ENCODE assay signal across 9 mouse cellular contexts in the genomic region with DNA sequence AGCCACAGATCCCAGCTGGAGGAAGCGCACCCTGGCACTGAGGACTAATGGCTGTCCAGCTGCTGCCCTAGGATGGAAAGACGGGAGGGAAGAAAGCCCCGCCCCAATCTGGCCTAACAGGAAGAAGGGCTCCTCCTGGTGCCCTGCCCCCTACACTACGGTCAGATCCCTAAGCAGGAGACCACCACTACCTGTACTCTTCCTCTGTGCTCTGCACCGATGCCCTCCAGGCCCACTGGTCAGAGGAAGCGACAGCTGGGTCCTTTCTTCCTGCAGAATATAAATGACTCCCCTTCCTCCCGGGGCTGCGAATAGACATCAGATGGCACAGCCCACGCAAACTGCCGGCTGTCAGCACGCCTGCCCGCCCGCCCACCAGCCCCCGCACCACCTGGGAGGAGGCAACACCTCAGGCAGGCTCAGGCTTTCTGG. TPM values are rescaled to one million over a fixed set of nuclear protein-coding genes. Genes with fewer than 3 reads are reported as not detected.
DNase-seq lines count a peak whose midpoint lies in the region; ATAC-seq and TF ChIP-seq lines count a peak whose summit lies in the region.
"Had no signal": no experiment of that assay in that cellular context is flagged by ENCODE, and none has a peak within 500 bp of the region (broad histone marks: within the 10 kb centered on the region; RNA-seq: fewer than 3 reads in every experiment).

No protein-coding gene starts in this region.

- DNase-seq in gastrocnemius, postnatal 14 days = peak; percentile 69
- DNase-seq in gastrocnemius, adult 18-20 months (ENCODE audit: low spot score) = no peak
- peak; percentile 79 for DNase-seq in layer of hippocampus, postnatal 36 days
- peak; percentile 65 for DNase-seq in lung, postnatal 36 days
- peak; percentile 60 for DNase-seq in right cerebral cortex, postnatal 4 days
- no peak for DNase-seq in c-Kit-positive CD71-positive TER-119-positive erythroid progenitor cells, embryonic 14.5 days (ENCODE audit: low spot score)

- H3K27me3 ChIP-seq in heart, embryonic 14.5 days (ENCODE audit: control insufficient read depth, insufficient read depth, low read length) = no peaks in the 10 kb centered on the region

- H3K36me3 ChIP-seq in heart, embryonic 14.5 days (ENCODE audit: control insufficient read depth, insufficient read depth, low read length) = peaks cover 16% of the 10 kb centered on the region; the same call in 1 of the 2 replicates

- peak overlapping the region; percentile 26; the same call in 1 of the 2 replicates for H3K9ac ChIP-seq in heart, embryonic 14.5 days (ENCODE audit: low read length)

- WGBS in heart, embryonic 14.5 days = 21% methylated on average over 14 of the region's 14 CpGs

- TF ChIP-seq POLR2A in cortical plate, adult 2 months (IDR thresholded peaks at IDR 0.05; ENCODE audit: extremely low read depth, insufficient read depth, low read length) = no peak; the same call in 1 of the 2 replicates

- peak overlapping the region; percentile 18 for H3K4me3 ChIP-seq in cortical plate, adult 2 months (ENCODE audit: insufficient read depth, low read length)
- no peak overlapping the region for H3K4me3 ChIP-seq in heart, embryonic 14.5 days (ENCODE audit: control insufficient read depth in 1 of 2, insufficient read depth in 1 of 2, low read depth in 1 of 2, low read length in 2 of 2)

- no peaks in the 10 kb centered on the region for H3K9me3 ChIP-seq in heart, embryonic 14.5 days (ENCODE audit: control insufficient read depth, low read length)

- H3K4me1 ChIP-seq in cortical plate, adult 2 months (ENCODE audit: control insufficient read depth, insufficient read depth, low read length) = peaks cover 13% of the 10 kb centered on the region
- H3K4me1 ChIP-seq in heart, embryonic 14.5 days (ENCODE audit: control insufficient read depth in 2 of 2, insufficient read depth in 2 of 2, low read length in 2 of 2) = peaks cover 24 to 41% of the 10 kb centered on the region in 2 experiments

- peak overlapping the region; percentile 48 for H3K4me2 ChIP-seq in heart, embryonic 14.5 days (ENCODE audit: low read length)

- intact Hi-C loops in gastrocnemius, postnatal 14 days (cut with DNase I; ENCODE audit: low total_unique reads) = no loop called here

- TF ChIP-seq CTCF in cortical plate, adult 2 months (IDR thresholded peaks at IDR 0.05; ENCODE audit: extremely low read depth, insufficient read depth, low read length) = no peak

- H3K27ac ChIP-seq in cortical plate, adult 2 months (ENCODE audit: insufficient read depth, low read length) = peak overlapping the region; percentile 97
- H3K27ac ChIP-seq in heart, embryonic 14.5 days (replicated peaks in 1 of 2; ENCODE audit: control insufficient read depth in 1 of 2, insufficient read depth in 1 of 2, low read depth in 2 of 2, low read length in 2 of 2) = no peak overlapping the region

- ATAC-seq in heart, embryonic 14.5 days (ENCODE audit: insufficient number of reproducible peaks, insufficient read depth, low FRiP score, low read depth) = no peak

RNA-seq across cellular contexts. Expression of a gene that starts 3.9 kb away (rescaled TPM):
- total RNA-seq in gastrocnemius, postnatal 14 days (2021) = 1 to 10 TPM; 2.3 to 2.9 TPM
- total RNA-seq in gastrocnemius, adult 18-20 months (2021) = 1 to 10 TPM; 3.0 to 3.2 TPM
- 15.0 and 16.9 TPM in 2 replicates for polyA plus RNA-seq in cortical plate, adult 2 months (2012; rRNA removed)
- 1.8 and 2.2 TPM in 2 replicates for polyA plus RNA-seq in heart, embryonic 14.5 days (2014; fragmentation: Nextera tagmentation; extraction: Ambion mirVana)
- total RNA-seq in layer of hippocampus, postnatal 36 days (2021) = 10 to 100 TPM; 16.4 to 16.5 TPM

RNA-seq across cellular contexts. Expression of a gene that starts 10.9 kb away (rescaled TPM):
- total RNA-seq in gastrocnemius, postnatal 14 days (2021) = 10 to 100 TPM; 23.9 to 31.1 TPM
- total RNA-seq in gastrocnemius, adult 18-20 months (2021) = 10 to 100 TPM; 23.9 to 26.3 TPM
- 43.7 and 49.2 TPM in 2 replicates for polyA plus RNA-seq in cortical plate, adult 2 months (2012; rRNA removed)
- polyA plus RNA-seq in heart, embryonic 14.5 days (2014; fragmentation: Nextera tagmentation; extraction: Ambion mirVana) = 2.6 and 2.9 TPM in 2 replicates
- 10 to 100 TPM; 65.0 to 69.0 TPM for total RNA-seq in layer of hippocampus, postnatal 36 days (2021)

RNA-seq across cellular contexts. Expression of a gene that starts 13.7 kb away (rescaled TPM):
- 1 to 10 TPM; 7.3 to 7.6 TPM for total RNA-seq in gastrocnemius, postnatal 14 days (2021)
- total RNA-seq in gastrocnemius, adult 18-20 months (2021) = 1 to 10 TPM; 5.9 to 6.2 TPM
- 36.5 and 43.0 TPM in 2 replicates for polyA plus RNA-seq in cortical plate, adult 2 months (2012; rRNA removed)
- 6.3 and 7.1 TPM in 2 replicates for polyA plus RNA-seq in heart, embryonic 14.5 days (2014; fragmentation: Nextera tagmentation; extraction: Ambion mirVana)
- total RNA-seq in layer of hippocampus, postnatal 36 days (2021) = 10 to 100 TPM; 25.7 to 28.9 TPM

RNA-seq across cellular contexts. Expression of a gene that starts 29.4 kb away (rescaled TPM):
- 1,000 to 10,000 TPM in 1 of 2 experiments, 100 to 1,000 TPM in 1; 987 to 1,055 TPM for total RNA-seq in gastrocnemius, postnatal 14 days (2021)
- 100 to 1,000 TPM; 213 to 250 TPM for total RNA-seq in gastrocnemius, adult 18-20 months (2021)
- polyA plus RNA-seq in cortical plate, adult 2 months (2012; rRNA removed) = 2.1 and 2.7 TPM in 2 replicates
- polyA plus RNA-seq in heart, embryonic 14.5 days (2014; fragmentation: Nextera tagmentation; extraction: Ambion mirVana) = 3.1 and 3.8 TPM in 2 replicates
- total RNA-seq in layer of hippocampus, postnatal 36 days (2021) = 1 to 10 TPM; 2.0 to 2.3 TPM
- total RNA-seq: neutrophil, adult 5-6 weeks had no signal

RNA-seq across cellular contexts. Expression of a gene that starts 42.4 kb away (rescaled TPM):
- under 1 TPM in 1 of 2 experiments, not detected in 1; 0.18 TPM for total RNA-seq in gastrocnemius, postnatal 14 days (2021)
- total RNA-seq in gastrocnemius, adult 18-20 months (2021) = not detected
- polyA plus RNA-seq in cortical plate, adult 2 months (2012; rRNA removed) = 12.3 and 13.2 TPM in 2 replicates
- polyA plus RNA-seq in heart, embryonic 14.5 days (2014; fragmentation: Nextera tagmentation; extraction: Ambion mirVana) = 0.24 TPM in 1 of 2 replicates, not detected in the other
- total RNA-seq in layer of hippocampus, postnatal 36 days (2021) = 10 to 100 TPM; 15.6 to 15.9 TPM

Comparison
In these comparisons a context has a peak if more than half of its experiments do, and no peak if none do; other contexts are left out.
1. DNase-seq: peak in gastrocnemius, postnatal 14 days (single experiment), layer of hippocampus, postnatal 36 days (2 of 2), lung, postnatal 36 days (single experiment) and right cerebral cortex, postnatal 4 days (single experiment); none in gastrocnemius, adult 18-20 months (single experiment) and c-Kit-positive CD71-positive TER-119-positive erythroid progenitor cells, embryonic 14.5 days (single experiment).
2. RNA of a gene that starts 3.9 kb away (total RNA-seq): 16.4 to 16.5 TPM in layer of hippocampus, postnatal 36 days; 3.0 to 3.2 TPM in gastrocnemius, adult 18-20 months and 2.3 to 2.9 TPM in gastrocnemius, postnatal 14 days; every median in the first group is over 4 times any median in the second.